Mouse (Mus musculus): Measurements from ENCODE around the gene Olfr1512. TPM values are rescaled to one million over a fixed set of nuclear protein-coding genes. Genes with fewer than 3 reads are reported as not detected.
"Not testable (repeated sequence)": the region's sequence is repeated elsewhere in the genome, so short reads cannot be mapped to it uniquely, and the experiment has no call there.

Gene Olfr1512
- total RNA-seq (2021) = not detected

- intact Hi-C loops (cut with DNase I) = loop anchor here (2.0 kb wide), 1 partner anchor 24 kb away; no protein-coding TSS in a partner anchor
These were observed at the start of gene Olfr1512 for GRCm38 (mm10) chr14:52379068-52379467. TSS of gene Olfr1512 (minus strand) at chr14:52379168.

GRCm38 (mm10) chr14:52427686-52428085 is 48.7 kb upstream of the Olfr1512 start:
- intact Hi-C loops (cut with DNase I) = no loop called here
- no peak for DNase-seq (ENCODE audit: low spot score)

More at GRCm38 (mm10) chr14:52379068-52379467, at the start of gene Olfr1512:
- DNase-seq (ENCODE audit: low spot score) = no peak

GRCm38 (mm10) chr14:52414273-52414672 is 35.3 kb upstream of the Olfr1512 start, which contains the start of gene Olfr1510:
TSS of gene Olfr1510 (minus strand) at chr14:52414373.
- intact Hi-C loops (cut with DNase I) = no loop called here
- no peak for DNase-seq (ENCODE audit: low spot score)

- DNase-seq (ENCODE audit: low spot score); intact Hi-C loops (cut with DNase I): not testable (repeated sequence)
These were observed 31.4 kb upstream of the Olfr1512 start for GRCm38 (mm10) chr14:52410142-52410919.

- intact Hi-C loops (cut with DNase I) = no loop called here
- DNase-seq (ENCODE audit: low spot score) = no peak
These were observed 18.3 kb upstream of the Olfr1512 start, which contains the start of gene Olfr1511 for GRCm38 (mm10) chr14:52397279-52397678. TSS of gene Olfr1511 (minus strand) at chr14:52397379.

GRCm38 (mm10) chr14:52390084-52390848 is 11.3 kb upstream of the Olfr1512 start:
- intact Hi-C loops (cut with DNase I); DNase-seq (ENCODE audit: low spot score): not testable (repeated sequence)

GRCm38 (mm10) chr14:52368741-52369140 is 10.2 kb downstream of the Olfr1512 start:
- no peak for DNase-seq (ENCODE audit: low spot score)
- intact Hi-C loops (cut with DNase I) = no loop called here

- intact Hi-C loops (cut with DNase I) = no loop called here
These were observed 22.7 kb downstream of the Olfr1512 start, which contains the start of gene Olfr1513 for GRCm38 (mm10) chr14:52356308-52356707. TSS of gene Olfr1513 (minus strand) at chr14:52356408.

GRCm38 (mm10) chr14:52339512-52339852 is 39.5 kb downstream of the Olfr1512 start:
- no peak for DNase-seq (ENCODE audit: low spot score)
- intact Hi-C loops (cut with DNase I) = loop anchor here (5.0 kb wide), 1 partner anchor 217 kb away; no protein-coding TSS in a partner anchor

More at GRCm38 (mm10) chr14:52356308-52356707, 22.7 kb downstream of the Olfr1512 start, which contains the start of gene Olfr1513:
- DNase-seq (ENCODE audit: low spot score) = no peak

GRCm38 (mm10) chr14:52338751-52339511 is 40.0 kb downstream of the Olfr1512 start:
- intact Hi-C loops (cut with DNase I) = loop anchor here (1.0 to 5.0 kb wide), 2 partner anchors 44 to 217 kb away; no protein-coding TSS in a partner anchor
- no peak for DNase-seq (ENCODE audit: low spot score)

- intact Hi-C loops (cut with DNase I) = no loop called here
- no peak for DNase-seq (ENCODE audit: low spot score)
These were observed 46.8 kb downstream of the Olfr1512 start for GRCm38 (mm10) chr14:52332171-52332570.

GRCm38 (mm10) chr14:52331069-52331750 is 47.8 kb downstream of the Olfr1512 start:
- no peak for DNase-seq (ENCODE audit: low spot score)
- intact Hi-C loops (cut with DNase I) = no loop called here

- intact Hi-C loops (cut with DNase I) = no loop called here
These were observed 50.8 kb downstream of the Olfr1512 start, which contains the start of gene Sall2 for GRCm38 (mm10) chr14:52327910-52328812. TSS of gene Sall2 (minus strand) at chr14:52328762.

GRCm38 (mm10) chr14:52327375-52327901 is 51.5 kb downstream of the Olfr1512 start:
- DNase-seq (ENCODE audit: low spot score) = no peak
- intact Hi-C loops (cut with DNase I) = no loop called here

More at GRCm38 (mm10) chr14:52327910-52328812, 50.8 kb downstream of the Olfr1512 start, which contains the start of gene Sall2:
- DNase-seq (ENCODE audit: low spot score) = no peak

GRCm38 (mm10) chr14:52325890-52326289 is 53.1 kb downstream of the Olfr1512 start:
- no peak for DNase-seq (ENCODE audit: low spot score)
- intact Hi-C loops (cut with DNase I) = no loop called here

Data from heart, postnatal 25 days (tissue).